Mouse (Mus musculus): ENCODE data around the gene Braf.
A peak's percentile ranks its signal among the peaks of the same experiment; 100 is the strongest.

Gene Braf

DNA sequence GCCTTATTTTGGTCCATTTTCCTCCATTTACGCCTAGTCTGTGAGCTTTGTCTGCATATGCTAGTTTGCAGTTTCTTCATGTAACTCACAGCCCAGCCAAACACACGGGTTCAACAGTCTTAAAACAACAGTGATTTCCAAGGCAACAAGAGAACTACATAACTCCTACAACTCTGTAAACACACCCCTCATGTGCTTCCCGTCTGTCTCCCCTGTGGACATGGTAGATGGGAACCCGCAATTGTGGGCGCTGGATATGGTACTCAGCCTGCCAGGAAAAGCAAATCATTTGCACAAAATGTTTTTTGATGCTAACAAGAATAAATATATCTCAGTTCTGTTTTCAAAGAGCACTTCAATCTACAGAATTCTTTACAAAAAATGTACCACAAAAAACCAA, 120.7 kb downstream of the Braf start:
- Histone ChIP-seq H3K4me1 (replicated peaks; ENCODE audit: low read depth, low read length) (peaks cover 8% of the 10 kb centered on the region; the same call in 1 of the 2 replicates), H3K9me3 (ENCODE audit: low read length) (no peaks in the 10 kb centered on the region), H3K27me3 (ENCODE audit: insufficient read depth, low read length) (no peaks in the 10 kb centered on the region), H3K36me3 (ENCODE audit: insufficient read depth, low read length) (peaks cover 54% of the 10 kb centered on the region), H3K4me3 (replicated peaks; ENCODE audit: low read length) (no peak overlapping the region)
- TF ChIP-seq NANOG (IDR thresholded peaks at IDR 0.05; ENCODE audit: borderline replicate concordance, low read length) (no peak), CTCF (conservative IDR thresholded peaks at IDR 0.05; ENCODE audit: low read length) (no peak), POU5F1 (IDR thresholded peaks at IDR 0.05; ENCODE audit: borderline replicate concordance, low read length) (no peak)

DNA sequence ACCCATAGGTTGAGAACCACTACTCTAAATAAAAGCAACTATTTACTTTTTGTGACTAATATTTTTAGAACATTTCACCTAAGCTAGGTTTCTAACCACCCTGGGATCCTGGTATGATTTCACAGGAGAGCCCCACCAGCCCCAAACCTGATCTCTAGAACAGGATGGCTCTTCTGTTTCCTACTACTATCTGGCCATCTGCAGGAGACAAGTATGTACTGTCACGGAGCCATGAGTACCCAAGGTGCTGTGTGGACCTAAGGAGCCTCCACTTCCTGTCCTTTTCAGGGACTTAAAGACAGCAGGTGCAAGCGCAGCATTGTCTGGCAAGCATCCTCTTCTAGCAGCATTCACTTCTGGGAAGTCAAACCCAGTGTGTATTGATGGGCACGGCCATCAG, 123.4 kb downstream of the Braf start:
- no peak overlapping the region for H3K4me3 ChIP-seq (replicated peaks; ENCODE audit: low read length)
- H3K27me3 ChIP-seq (ENCODE audit: insufficient read depth, low read length), result no peaks in the 10 kb centered on the region
- H3K4me1 ChIP-seq (replicated peaks; ENCODE audit: low read depth, low read length), result peaks cover 6% of the 10 kb centered on the region; the same call in 1 of the 2 replicates
- peaks cover 71% of the 10 kb centered on the region for H3K36me3 ChIP-seq (ENCODE audit: insufficient read depth, low read length)
- no peaks in the 10 kb centered on the region for H3K9me3 ChIP-seq (ENCODE audit: low read length)
- TF ChIP-seq POU5F1 (IDR thresholded peaks at IDR 0.05; ENCODE audit: borderline replicate concordance, low read length) (no peak), CTCF (conservative IDR thresholded peaks at IDR 0.05; ENCODE audit: low read length) (no peak), NANOG (IDR thresholded peaks at IDR 0.05; ENCODE audit: borderline replicate concordance, low read length) (no peak)

DNA sequence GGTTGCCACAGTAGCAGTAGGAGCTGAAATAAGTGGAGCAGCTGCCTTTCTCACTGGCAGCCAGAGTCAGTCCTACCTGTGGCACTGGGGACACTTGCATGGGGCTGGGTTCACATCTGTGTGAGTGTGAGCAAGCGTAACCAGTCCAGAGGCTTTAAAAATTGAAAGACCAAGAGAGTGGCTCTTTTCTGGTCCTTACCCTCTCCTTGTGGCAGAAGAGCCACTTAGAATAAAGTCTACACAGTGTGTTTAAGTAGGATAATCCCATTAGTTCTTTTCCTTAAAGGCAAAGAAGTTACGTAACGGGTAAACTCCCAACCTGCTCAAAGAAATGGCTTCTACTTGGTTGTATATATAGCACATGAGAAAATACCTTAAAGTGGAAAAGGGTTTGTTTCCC, 124.4 kb downstream of the Braf start:
- H3K27me3 ChIP-seq (ENCODE audit: insufficient read depth, low read length), result no peaks in the 10 kb centered on the region
- H3K4me1 ChIP-seq (replicated peaks; ENCODE audit: low read depth, low read length), result 0 out of 2 replicates have a peak, but pooled peaks cover 5% of the 10 kb centered on the region
- H3K4me3 ChIP-seq (replicated peaks; ENCODE audit: low read length), result no peak overlapping the region
- peaks cover 81% of the 10 kb centered on the region for H3K36me3 ChIP-seq (ENCODE audit: insufficient read depth, low read length)
- no peak for TF ChIP-seq CTCF (conservative IDR thresholded peaks at IDR 0.05; ENCODE audit: low read length)
- no peak for TF ChIP-seq POU5F1 (IDR thresholded peaks at IDR 0.05; ENCODE audit: borderline replicate concordance, low read length)
- TF ChIP-seq NANOG (IDR thresholded peaks at IDR 0.05; ENCODE audit: borderline replicate concordance, low read length), result no peak
- H3K9me3 ChIP-seq (ENCODE audit: low read length), result no peaks in the 10 kb centered on the region

DNA sequence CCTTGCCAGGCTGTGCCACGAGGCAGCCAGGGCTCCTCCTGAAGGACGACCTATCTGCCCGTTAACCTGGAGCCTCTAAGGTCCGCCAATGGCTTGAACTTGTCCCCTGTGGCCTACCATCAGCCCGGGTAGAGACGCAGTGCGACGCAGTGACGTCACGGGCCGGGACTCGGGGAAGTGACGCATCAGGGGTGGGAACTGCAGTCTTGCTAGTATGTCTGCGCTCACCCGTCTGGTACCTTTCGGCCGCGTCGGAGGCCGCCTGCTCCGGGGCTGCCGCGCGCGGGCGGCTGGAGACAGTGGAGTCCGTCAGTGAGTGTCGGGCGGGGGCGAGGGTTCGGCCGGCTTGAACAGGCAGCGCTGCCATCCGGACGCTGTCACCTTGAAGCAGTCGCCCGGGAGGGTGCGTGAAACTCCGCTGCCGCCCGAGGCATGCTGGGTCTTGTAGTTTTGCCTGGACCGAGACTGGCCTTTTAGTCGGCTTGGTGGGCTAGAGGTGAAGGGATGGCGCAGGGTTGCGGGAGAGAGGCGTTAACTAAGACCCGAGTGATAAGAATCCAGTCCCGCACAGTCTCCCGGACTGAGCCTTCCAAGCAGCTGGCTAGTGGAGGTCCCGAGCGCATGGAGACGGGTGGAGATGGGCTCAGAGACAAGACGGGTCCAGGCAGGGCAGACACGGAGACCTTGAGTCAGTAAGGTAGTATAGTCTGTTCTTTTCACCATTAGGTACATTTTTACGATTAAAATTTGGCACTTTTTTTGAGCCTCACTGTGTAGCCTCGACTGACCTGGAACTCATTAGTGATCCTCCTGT, 132.7 kb downstream of the Braf start, which contains the start of gene Ndufb2:
Ndufb2 (plus strand) TSS at position 174 of the 814 bp plus-strand sequence.
- peaks cover 29% of the 10 kb centered on the region for H3K4me1 ChIP-seq (replicated peaks; ENCODE audit: low read depth, low read length)
- H3K9me3 ChIP-seq (ENCODE audit: low read length), result no peaks in the 10 kb centered on the region
- TF ChIP-seq POU5F1 (IDR thresholded peaks at IDR 0.05; ENCODE audit: borderline replicate concordance, low read length), result no peak
- TF ChIP-seq CTCF (conservative IDR thresholded peaks at IDR 0.05; ENCODE audit: low read length), result no peak
- TF ChIP-seq NANOG (IDR thresholded peaks at IDR 0.05; ENCODE audit: borderline replicate concordance, low read length), result no peak
- H3K36me3 ChIP-seq (ENCODE audit: insufficient read depth, low read length), result peaks cover 36% of the 10 kb centered on the region
- H3K27me3 ChIP-seq (ENCODE audit: insufficient read depth, low read length), result no peaks in the 10 kb centered on the region
- H3K4me3 ChIP-seq (replicated peaks; ENCODE audit: low read length), result peak within 1 kb of the TSS; percentile 96

DNA sequence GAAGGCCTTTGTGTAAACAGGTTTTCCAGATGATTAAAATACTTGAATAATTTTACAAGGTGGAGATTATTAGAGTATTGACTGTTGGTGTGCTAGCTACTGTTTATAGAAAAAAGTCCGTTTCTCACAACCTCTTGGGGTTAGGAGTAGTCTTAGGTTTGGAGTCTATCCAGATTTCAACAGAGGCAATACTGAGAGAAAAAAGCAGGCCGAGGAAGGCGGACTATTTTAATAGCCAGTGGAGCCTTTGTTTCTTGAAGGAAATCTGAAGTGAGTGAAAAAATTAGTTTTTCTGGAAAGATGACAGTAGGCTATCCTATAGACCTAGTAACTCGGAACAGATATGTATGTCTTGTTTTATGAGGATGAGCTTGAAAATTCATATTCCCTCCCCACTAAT, 133.8 kb downstream of the Braf start:
- Histone ChIP-seq H3K9me3 (ENCODE audit: low read length) (no peaks in the 10 kb centered on the region), H3K36me3 (ENCODE audit: insufficient read depth, low read length) (peaks cover 27% of the 10 kb centered on the region), H3K4me1 (replicated peaks; ENCODE audit: low read depth, low read length) (peaks cover 27% of the 10 kb centered on the region), H3K27me3 (ENCODE audit: insufficient read depth, low read length) (no peaks in the 10 kb centered on the region), H3K4me3 (replicated peaks; ENCODE audit: low read length) (peak overlapping the region; percentile 96)
- no peak for TF ChIP-seq NANOG (IDR thresholded peaks at IDR 0.05; ENCODE audit: borderline replicate concordance, low read length)
- TF ChIP-seq CTCF (conservative IDR thresholded peaks at IDR 0.05; ENCODE audit: low read length), result no peak
- no peak for TF ChIP-seq POU5F1 (IDR thresholded peaks at IDR 0.05; ENCODE audit: borderline replicate concordance, low read length)

DNA sequence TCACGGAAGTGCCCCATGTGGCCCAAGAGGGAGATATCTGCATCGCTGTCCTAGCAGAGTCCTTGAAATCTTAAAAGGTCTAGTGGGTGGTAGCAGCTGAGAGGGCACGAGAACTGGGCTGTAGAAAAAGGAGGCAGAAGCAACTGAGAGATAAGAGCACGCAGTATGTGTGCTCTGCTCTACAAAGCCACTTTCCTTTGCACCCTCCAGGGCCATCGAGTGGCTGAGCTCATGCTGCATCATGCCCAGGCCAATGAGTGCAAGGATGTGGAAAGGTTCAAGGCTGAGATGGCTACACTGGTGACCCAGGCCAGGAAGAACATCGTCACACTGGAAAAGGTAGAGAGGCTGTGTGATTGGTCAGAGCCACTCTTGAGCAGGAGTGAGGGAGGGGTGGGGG, 139.7 kb downstream of the Braf start, which contains the start of gene Gm42420:
Gm42420 (plus strand) TSS at position 237 of the 400 bp plus-strand sequence.
- Histone ChIP-seq H3K9me3 (ENCODE audit: low read length) (no peaks in the 10 kb centered on the region), H3K27me3 (ENCODE audit: insufficient read depth, low read length) (no peaks in the 10 kb centered on the region), H3K4me3 (replicated peaks; ENCODE audit: low read length) (no peak within 1 kb of the TSS), H3K36me3 (ENCODE audit: insufficient read depth, low read length) (peaks cover 13% of the 10 kb centered on the region; the same call in 1 of the 2 replicates), H3K4me1 (replicated peaks; ENCODE audit: low read depth, low read length) (peaks cover 4% of the 10 kb centered on the region)
- TF ChIP-seq NANOG (IDR thresholded peaks at IDR 0.05; ENCODE audit: borderline replicate concordance, low read length), result no peak
- TF ChIP-seq CTCF (conservative IDR thresholded peaks at IDR 0.05; ENCODE audit: low read length), result no peak
- no peak for TF ChIP-seq POU5F1 (IDR thresholded peaks at IDR 0.05; ENCODE audit: borderline replicate concordance, low read length)

DNA sequence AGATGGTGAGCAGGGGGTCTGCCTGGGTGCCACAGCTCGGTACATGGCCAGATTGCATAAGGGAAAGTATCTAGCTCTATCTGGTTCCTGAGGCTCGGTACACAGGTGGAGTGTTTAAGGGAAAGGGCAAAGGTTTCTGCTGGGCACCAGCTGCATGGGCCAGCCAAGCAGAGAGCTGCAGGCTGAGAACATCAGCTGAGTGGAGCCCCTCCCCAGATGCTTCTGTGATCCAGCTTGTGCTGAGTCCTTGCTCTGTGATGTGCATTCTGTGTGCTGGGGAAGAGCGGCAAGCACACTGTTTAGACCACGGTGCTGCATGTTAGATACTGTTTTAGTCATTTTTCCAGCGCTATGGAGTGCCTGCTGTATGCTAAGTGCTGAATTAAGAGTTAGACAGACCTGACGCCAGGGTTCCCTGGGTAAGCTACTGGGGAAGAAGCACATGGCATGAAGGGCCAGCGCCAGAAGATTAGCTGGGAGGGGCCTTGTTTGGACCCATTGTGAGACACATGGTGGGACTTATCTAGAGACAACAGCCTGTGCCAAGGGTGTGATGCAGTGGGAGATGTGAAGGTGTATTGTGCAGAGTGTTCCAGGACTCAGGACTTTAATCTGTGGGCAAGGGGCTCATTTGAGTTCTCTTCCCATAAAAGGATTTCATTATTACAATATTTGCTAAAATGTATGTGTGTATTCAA, 144.0 kb downstream of the Braf start:
- Histone ChIP-seq H3K4me3 (replicated peaks; ENCODE audit: low read length) (no peak overlapping the region), H3K36me3 (ENCODE audit: insufficient read depth, low read length) (peaks cover 2% of the 10 kb centered on the region; the same call in 1 of the 2 replicates), H3K27me3 (ENCODE audit: insufficient read depth, low read length) (no peaks in the 10 kb centered on the region), H3K4me1 (replicated peaks; ENCODE audit: low read depth, low read length) (no peaks in the 10 kb centered on the region), H3K9me3 (ENCODE audit: low read length) (no peaks in the 10 kb centered on the region)
- no peak for TF ChIP-seq CTCF (conservative IDR thresholded peaks at IDR 0.05; ENCODE audit: low read length)
- no peak for TF ChIP-seq NANOG (IDR thresholded peaks at IDR 0.05; ENCODE audit: borderline replicate concordance, low read length)
- no peak for TF ChIP-seq POU5F1 (IDR thresholded peaks at IDR 0.05; ENCODE audit: borderline replicate concordance, low read length)

DNA sequence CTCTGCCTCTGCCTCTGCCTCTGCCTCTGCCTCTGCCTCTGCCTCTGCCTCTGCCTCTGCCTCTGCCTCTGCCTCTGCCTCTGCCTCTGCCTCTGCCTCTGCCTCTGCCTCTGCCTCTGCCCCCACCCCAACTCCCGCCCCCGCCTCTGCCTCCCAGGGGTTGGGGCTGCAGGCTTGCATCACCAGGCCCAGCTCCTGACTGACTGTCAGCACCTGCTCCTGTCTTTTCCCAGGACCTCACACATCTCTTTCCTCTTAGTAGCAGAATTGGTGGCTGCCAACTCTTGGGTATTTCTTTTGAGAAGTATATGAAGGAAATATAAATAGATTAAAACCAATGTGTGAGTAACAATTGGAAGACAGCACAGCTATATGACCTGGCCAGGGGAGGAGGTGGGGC, 144.7 kb downstream of the Braf start:
- no peaks in the 10 kb centered on the region for H3K4me1 ChIP-seq (replicated peaks; ENCODE audit: low read depth, low read length)
- H3K9me3 ChIP-seq (ENCODE audit: low read length), result no peaks in the 10 kb centered on the region
- TF ChIP-seq CTCF (conservative IDR thresholded peaks at IDR 0.05; ENCODE audit: low read length) (no peak), POU5F1 (IDR thresholded peaks at IDR 0.05; ENCODE audit: borderline replicate concordance, low read length) (no peak), NANOG (IDR thresholded peaks at IDR 0.05; ENCODE audit: borderline replicate concordance, low read length) (no peak)
- no peak overlapping the region for H3K4me3 ChIP-seq (replicated peaks; ENCODE audit: low read length)
- no peaks in the 10 kb centered on the region for H3K27me3 ChIP-seq (ENCODE audit: insufficient read depth, low read length)
- no peaks in the 10 kb centered on the region for H3K36me3 ChIP-seq (ENCODE audit: insufficient read depth, low read length)
